Mouse (Mus musculus) stomach, postnatal 0 days (tissue): ENCODE measurements at regions not wholly inside any gene's neighbourhood (a gene's known extent, or its start where the extent isn't known, plus 50 kb on each side); places are given as distances from the start of the nearest gene placed in this dataset.

Experiments
- CTCF ChIP-seq: IDR thresholded peaks from 2 replicates; pipeline ENCODE4 v1.5.1; 2016; ENCODE audit warnings: antibody characterized with exemption, low read depth, mild to moderate bottlenecking, moderate library complexity
- EP300 ChIP-seq: optimal IDR thresholded peaks from 2 replicates; pipeline ENCODE3; 2016; ENCODE audit warnings: antibody characterized with exemption

DNA sequence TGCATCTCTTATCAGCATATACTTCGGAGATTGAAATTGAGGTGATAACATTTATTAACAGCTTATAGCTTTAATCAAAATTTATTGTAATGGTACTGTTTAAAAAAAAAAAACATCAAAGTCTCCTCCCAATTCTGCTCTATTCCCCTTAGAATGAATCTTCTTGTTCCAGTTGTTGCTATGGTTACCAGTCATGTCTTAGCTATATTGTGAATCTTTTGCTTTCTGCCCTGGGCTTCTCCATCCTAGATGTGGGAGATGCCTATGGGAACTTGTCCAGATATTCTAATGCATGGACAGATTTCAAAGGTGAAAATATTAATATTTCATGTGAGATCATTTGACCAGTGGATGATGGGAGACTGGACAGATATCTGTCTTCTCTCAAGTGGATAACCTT lies 79.5 kb upstream of the Cxadr start:
- TF ChIP-seq CTCF, result no peak
- no peak for TF ChIP-seq EP300
